Mouse (Mus musculus): ENCODE data around the gene Cma2. TPM values are rescaled to one million over a fixed set of nuclear protein-coding genes. Genes with fewer than 3 reads are reported as not detected.

Cma2 gene
- not detected in 2 replicates for polyA plus RNA-seq (2015; fragmentation: Nextera tagmentation; extraction: Ambion mirVana)

DNA sequence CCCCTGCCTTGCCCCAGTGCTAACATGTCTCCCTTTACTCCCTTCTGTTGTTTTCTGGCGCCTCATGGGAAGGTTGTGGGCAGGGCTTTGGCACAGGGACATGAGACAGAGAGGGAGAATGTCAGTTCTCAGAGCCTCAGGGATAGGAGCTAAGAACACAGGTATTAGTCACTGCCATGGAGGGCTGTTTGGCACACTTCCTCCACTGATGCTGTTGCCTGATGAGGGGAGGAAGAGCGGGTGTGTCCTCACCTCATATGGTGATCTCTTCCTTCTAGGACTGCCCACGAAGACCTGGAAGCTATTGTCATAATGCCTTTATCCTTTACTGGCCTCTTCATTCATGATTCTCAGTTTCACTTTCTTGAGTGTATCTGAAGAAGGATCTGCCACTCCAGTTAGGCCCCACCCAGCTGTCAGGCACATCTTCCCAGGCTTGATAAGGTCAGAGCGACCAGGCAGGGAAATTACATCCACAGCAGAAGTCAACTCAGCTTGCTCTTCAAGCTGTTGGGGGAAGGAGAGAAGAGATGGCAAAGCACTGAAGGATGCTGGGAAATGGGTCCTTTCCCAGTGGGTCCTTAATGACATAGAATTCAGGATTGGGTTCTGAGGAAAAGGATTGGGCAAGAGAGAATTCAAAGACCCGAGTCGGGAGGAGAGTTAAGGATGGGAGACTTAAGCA is at the start of gene Cma2:
Gene Cma2, plus strand, starts transcription at position 635 of the 685 bp plus-strand sequence.
- no peaks in the 10 kb centered on the region for H3K36me3 ChIP-seq
- no peaks in the 10 kb centered on the region for H3K4me1 ChIP-seq
- no peaks in the 10 kb centered on the region for H3K9me3 ChIP-seq
- ATAC-seq (ENCODE audit: insufficient read depth, low FRiP score, low read depth): no peak
- H3K9ac ChIP-seq: no peak within 1 kb of the TSS
- no peak within 1 kb of the TSS for H3K4me3 ChIP-seq (replicated peaks)
- 79% methylated on average over 6 of the region's 6 CpGs for WGBS
- no peak within 1 kb of the TSS for H3K27ac ChIP-seq
- no peaks in the 10 kb centered on the region for H3K27me3 ChIP-seq (replicated peaks)
- no peak within 1 kb of the TSS for H3K4me2 ChIP-seq

- no peaks in the 10 kb centered on the region for H3K9me3 ChIP-seq
- H3K4me3 ChIP-seq (replicated peaks): no peak overlapping the region
- no peak overlapping the region for H3K4me2 ChIP-seq
- H3K36me3 ChIP-seq: no peaks in the 10 kb centered on the region
- 20% methylated on average over 1 of the region's 1 CpGs for WGBS
- no peaks in the 10 kb centered on the region for H3K27me3 ChIP-seq (replicated peaks)
- H3K4me1 ChIP-seq: peaks cover 9% of the 10 kb centered on the region; the same call in 1 of the 2 replicates
- no peak overlapping the region for H3K9ac ChIP-seq
- ATAC-seq (ENCODE audit: insufficient read depth, low FRiP score, low read depth): no peak
- no peak overlapping the region for H3K27ac ChIP-seq
Measured at GRCm38 (mm10) chr14:55905518-55905917, 45.3 kb upstream of the Cma2 start.

GRCm38 (mm10) chr14:55913406-55913805 is 37.4 kb upstream of the Cma2 start:
- Histone ChIP-seq H3K4me3 (replicated peaks) (no peak overlapping the region), H3K27me3 (replicated peaks) (no peaks in the 10 kb centered on the region), H3K36me3 (no peaks in the 10 kb centered on the region), H3K9ac (no peak overlapping the region), H3K9me3 (no peaks in the 10 kb centered on the region), H3K4me2 (no peak overlapping the region), H3K4me1 (no peaks in the 10 kb centered on the region), H3K27ac (no peak overlapping the region)
- 48% methylated on average over 4 of the region's 4 CpGs for WGBS
- ATAC-seq (ENCODE audit: insufficient read depth, low FRiP score, low read depth): no peak

DNA sequence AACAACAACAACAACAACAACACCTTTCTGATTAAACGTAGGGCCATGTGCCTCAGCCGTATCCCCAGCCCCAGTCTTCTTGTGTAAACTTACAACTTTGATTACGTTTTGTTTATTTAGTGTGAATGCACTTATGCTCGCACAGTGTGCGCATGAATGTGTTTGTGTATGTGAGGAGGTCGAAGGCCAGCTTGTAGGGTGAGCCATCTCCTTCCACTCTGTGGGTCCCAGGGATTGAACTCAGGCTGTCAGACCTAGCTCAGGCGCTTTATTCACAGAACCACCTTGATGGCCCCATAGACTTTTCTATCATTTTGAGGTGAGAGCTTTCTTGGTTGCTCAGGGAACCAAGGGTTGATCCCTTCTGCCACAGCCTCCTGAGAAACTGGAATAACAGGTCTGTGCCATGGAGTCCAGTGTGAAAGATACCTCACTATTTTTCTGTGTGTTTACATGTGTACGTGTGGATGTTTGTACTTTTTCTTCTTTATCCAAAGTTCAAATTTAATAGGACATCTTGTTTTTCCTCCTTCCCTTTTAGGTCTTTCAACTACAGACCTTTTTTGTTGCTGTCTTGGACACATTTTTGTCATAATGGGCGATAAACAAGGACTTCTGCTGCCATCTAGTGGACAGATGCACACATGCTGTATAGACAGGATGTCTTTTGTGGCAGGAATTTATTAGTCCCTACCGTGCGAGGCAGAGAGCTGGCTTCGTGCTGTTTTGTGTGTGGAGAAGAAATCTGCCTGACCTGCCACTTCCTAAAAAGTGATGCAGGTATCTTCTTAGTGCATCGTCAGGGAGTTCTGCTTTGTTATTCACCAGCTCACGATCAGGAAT is 32.3 kb upstream of the Cma2 start:
- H3K9me3 ChIP-seq: no peaks in the 10 kb centered on the region
- H3K4me1 ChIP-seq: no peaks in the 10 kb centered on the region
- H3K27me3 ChIP-seq (replicated peaks): no peaks in the 10 kb centered on the region
- no peak overlapping the region for H3K9ac ChIP-seq
- H3K27ac ChIP-seq: peak overlapping the region; percentile 45; the same call in 1 of the 2 replicates
- no peaks in the 10 kb centered on the region for H3K36me3 ChIP-seq
- peak overlapping the region; percentile 19; the same call in 1 of the 2 replicates for H3K4me2 ChIP-seq
- peak; percentile 70; the same call in 1 of the 2 replicates for ATAC-seq (ENCODE audit: insufficient read depth, low FRiP score, low read depth)
- no peak overlapping the region for H3K4me3 ChIP-seq (replicated peaks)
- WGBS: 19% methylated on average over 14 of the region's 14 CpGs

- Histone ChIP-seq H3K9ac (no peak overlapping the region), H3K4me1 (no peaks in the 10 kb centered on the region), H3K9me3 (no peaks in the 10 kb centered on the region), H3K27me3 (replicated peaks) (no peaks in the 10 kb centered on the region), H3K27ac (no peak overlapping the region), H3K4me3 (replicated peaks) (no peak overlapping the region), H3K36me3 (no peaks in the 10 kb centered on the region), H3K4me2 (no peak overlapping the region)
- ATAC-seq (ENCODE audit: insufficient read depth, low FRiP score, low read depth): no peak
- WGBS: 46% methylated on average over 7 of the region's 7 CpGs
Measured at GRCm38 (mm10) chr14:55922475-55923232, 28.1 kb upstream of the Cma2 start.

DNA sequence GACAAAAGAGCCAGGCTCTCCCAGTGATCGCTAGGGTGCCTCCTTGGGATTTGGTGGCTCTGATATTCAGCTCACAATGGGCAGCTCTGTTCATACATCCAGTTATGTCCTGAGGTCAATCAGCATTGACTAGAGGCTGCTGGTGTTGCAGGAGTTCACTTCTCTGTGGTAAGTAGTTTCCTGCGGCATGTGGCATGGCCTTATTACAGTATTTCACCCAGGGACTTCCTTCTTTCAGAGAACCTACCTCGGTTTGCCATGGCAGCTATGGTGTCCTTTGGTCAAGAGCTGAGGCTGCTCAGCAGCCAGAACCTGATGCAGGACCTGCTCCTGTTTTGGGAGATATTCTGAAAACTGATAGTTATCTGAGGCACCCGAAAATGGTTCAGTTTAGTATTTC is 23.9 kb upstream of the Cma2 start:
- Histone ChIP-seq H3K9ac (no peak overlapping the region), H3K27me3 (replicated peaks) (no peaks in the 10 kb centered on the region), H3K27ac (no peak overlapping the region), H3K36me3 (no peaks in the 10 kb centered on the region), H3K9me3 (no peaks in the 10 kb centered on the region), H3K4me1 (no peaks in the 10 kb centered on the region), H3K4me3 (replicated peaks) (no peak overlapping the region), H3K4me2 (no peak overlapping the region)
- 77% methylated on average over 4 of the region's 4 CpGs for WGBS
- no peak for ATAC-seq (ENCODE audit: insufficient read depth, low FRiP score, low read depth)

- Histone ChIP-seq H3K4me1 (no peaks in the 10 kb centered on the region), H3K27ac (no peak overlapping the region), H3K36me3 (no peaks in the 10 kb centered on the region), H3K4me3 (replicated peaks) (no peak overlapping the region), H3K4me2 (no peak overlapping the region), H3K9ac (no peak overlapping the region), H3K27me3 (replicated peaks) (no peaks in the 10 kb centered on the region), H3K9me3 (no peaks in the 10 kb centered on the region)
- ATAC-seq (ENCODE audit: insufficient read depth, low FRiP score, low read depth): no peak
- 63% methylated on average over 12 of the region's 12 CpGs for WGBS
Measured at GRCm38 (mm10) chr14:55929263-55929997, 21.4 kb upstream of the Cma2 start.

GRCm38 (mm10) chr14:55933586-55933985 is 17.2 kb upstream of the Cma2 start:
- H3K4me3 ChIP-seq (replicated peaks): no peak overlapping the region
- H3K9ac ChIP-seq: no peak overlapping the region
- H3K27me3 ChIP-seq (replicated peaks): no peaks in the 10 kb centered on the region
- H3K36me3 ChIP-seq: no peaks in the 10 kb centered on the region
- H3K4me1 ChIP-seq: no peaks in the 10 kb centered on the region
- H3K9me3 ChIP-seq: no peaks in the 10 kb centered on the region
- WGBS: 26% methylated on average over 7 of the region's 7 CpGs
- no peak for ATAC-seq (ENCODE audit: insufficient read depth, low FRiP score, low read depth)
- H3K27ac ChIP-seq: no peak overlapping the region
- H3K4me2 ChIP-seq: no peak overlapping the region

- no peaks in the 10 kb centered on the region for H3K9me3 ChIP-seq
- H3K4me2 ChIP-seq: no peak overlapping the region
- 26% methylated on average over 7 of the region's 7 CpGs for WGBS
- H3K27ac ChIP-seq: no peak overlapping the region
- no peaks in the 10 kb centered on the region for H3K4me1 ChIP-seq
- H3K27me3 ChIP-seq (replicated peaks): no peaks in the 10 kb centered on the region
- H3K4me3 ChIP-seq (replicated peaks): no peak overlapping the region
- no peak overlapping the region for H3K9ac ChIP-seq
- H3K36me3 ChIP-seq: no peaks in the 10 kb centered on the region
- ATAC-seq (ENCODE audit: insufficient read depth, low FRiP score, low read depth): no peak
Measured at GRCm38 (mm10) chr14:55940070-55940800, 10.5 kb upstream of the Cma2 start.

DNA sequence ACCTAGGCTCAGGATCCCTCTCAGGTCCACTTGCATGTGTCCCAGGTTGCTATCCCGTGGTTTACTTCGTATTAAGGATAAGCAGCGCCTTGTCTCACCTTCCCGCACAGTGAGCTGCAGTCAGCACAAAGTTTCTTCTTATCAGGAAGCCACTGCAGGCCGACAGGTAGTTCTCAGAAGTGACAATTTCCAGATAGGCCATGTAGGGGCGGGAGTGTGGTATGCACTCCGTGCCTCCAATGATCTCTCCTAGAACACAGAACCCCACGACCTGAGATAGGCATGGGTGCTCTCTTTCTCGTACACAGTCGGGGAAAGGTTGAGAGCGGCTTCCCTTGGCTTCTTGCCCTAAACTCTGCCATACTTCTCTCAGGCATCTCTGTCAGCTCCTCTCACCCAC is 7.2 kb upstream of the Cma2 start:
- ATAC-seq (ENCODE audit: insufficient read depth, low FRiP score, low read depth): no peak
- no peaks in the 10 kb centered on the region for H3K9me3 ChIP-seq
- no peak overlapping the region for H3K4me3 ChIP-seq (replicated peaks)
- H3K9ac ChIP-seq: no peak overlapping the region
- 74% methylated on average over 11 of the region's 11 CpGs for WGBS
- no peak overlapping the region for H3K4me2 ChIP-seq
- H3K4me1 ChIP-seq: no peaks in the 10 kb centered on the region
- H3K27me3 ChIP-seq (replicated peaks): no peaks in the 10 kb centered on the region
- H3K36me3 ChIP-seq: no peaks in the 10 kb centered on the region
- H3K27ac ChIP-seq: no peak overlapping the region

GRCm38 (mm10) chr14:55944575-55944974 is 6.2 kb upstream of the Cma2 start, which contains the start of gene Cma1:
Gene Cma1 (minus strand): TSS chr14:55944675.
- Histone ChIP-seq H3K4me3 (replicated peaks) (no peak within 1 kb of the TSS), H3K36me3 (no peaks in the 10 kb centered on the region), H3K9me3 (no peaks in the 10 kb centered on the region), H3K27ac (no peak within 1 kb of the TSS), H3K27me3 (replicated peaks) (no peaks in the 10 kb centered on the region), H3K4me1 (no peaks in the 10 kb centered on the region), H3K9ac (no peak within 1 kb of the TSS), H3K4me2 (no peak within 1 kb of the TSS)
- WGBS: 74% methylated on average over 4 of the region's 4 CpGs
- no peak for ATAC-seq (ENCODE audit: insufficient read depth, low FRiP score, low read depth)
